Mouse (Mus musculus) small intestine, adult 2 months (tissue): ENCODE data around the gene Tpi1.

Experiments used
- CTCF ChIP-seq: fragments of 200-500 bp; IDR thresholded peaks from 2 replicates; pipeline ENCODE4 v1.5.1; 2012; ENCODE audit warnings: low read depth, mild to moderate bottlenecking, control low read depth, inconsistent platforms, low read length, moderate library complexity, mixed read lengths; ENCODE audit not compliant: insufficient replicate concordance, insufficient read length; ENCODE audit errors: extremely low read depth
- POLR2A ChIP-seq: fragments of 200-500 bp; IDR thresholded peaks from 2 replicates; pipeline ENCODE4 v1.6.1; 2012; ENCODE audit warnings: low read depth, mild to moderate bottlenecking, control low read depth, inconsistent platforms, low read length, moderate library complexity

- no peak for TF ChIP-seq CTCF
- no peak for TF ChIP-seq POLR2A
Measured at GRCm38 (mm10) chr6:124790121-124790520, 24.0 kb downstream of the Tpi1 start.
